Mouse (Mus musculus) brain, embryonic 14.5 days (tissue): ENCODE measurements around the gene Prkg2. TPM values are rescaled to one million over a fixed set of nuclear protein-coding genes. Genes with fewer than 3 reads are reported as not detected.

Source experiments
- DNase-seq: peaks from one replicate; pipeline ENCODE4 v3.0.0-alpha.2; 2011; ENCODE audit warnings: low read depth
- CTCF ChIP-seq: fragments of 200-500 bp; IDR thresholded peaks from 2 replicates; pipeline ENCODE4 v1.5.1; 2012; ENCODE audit warnings: inconsistent platforms, mild to moderate bottlenecking, moderate library complexity, borderline replicate concordance; ENCODE audit not compliant: insufficient read depth, insufficient read length; ENCODE audit errors: extremely low read depth
- POLR2A ChIP-seq: fragments of 200-500 bp; IDR thresholded peaks from 2 replicates; pipeline ENCODE4 v1.6.1; 2012; ENCODE audit warnings: mild to moderate bottlenecking, inconsistent platforms, borderline replicate concordance; ENCODE audit not compliant: poor library complexity, insufficient read depth, insufficient read length, severe bottlenecking; ENCODE audit errors: extremely low read depth
- polyA plus RNA-seq: library from polyadenylated mRNA; depleted of rRNA; stranded (reverse); fragments of >200 nt; gene quantifications from 2 replicates; pipeline ENCODE4 v1.2.3, GENCODE M21; 2012; rRNA removed

Gene Prkg2
- polyA plus RNA-seq, 1 experiment: 1.1 TPM

DNA sequence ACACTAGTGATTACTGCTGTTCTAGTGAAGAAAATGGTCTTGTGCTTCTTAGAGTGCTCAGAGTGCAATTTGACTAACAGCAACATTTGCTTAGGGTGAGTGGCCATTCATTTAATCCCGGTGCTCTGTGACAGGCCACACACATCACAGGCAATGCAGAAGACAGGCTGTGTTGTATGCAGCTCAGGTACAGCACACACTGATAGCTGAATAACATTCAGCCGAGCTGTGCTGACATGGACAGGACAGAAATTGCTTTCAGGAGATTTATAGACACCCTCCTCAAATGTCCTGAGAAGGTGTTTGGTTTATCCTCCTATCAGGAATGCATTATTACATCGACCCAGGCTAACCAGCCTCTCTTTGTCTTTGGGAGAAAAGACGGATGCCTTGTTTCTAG, 99.3 kb downstream of the Prkg2 start:
- no peak for DNase-seq
- TF ChIP-seq POLR2A (no peak), CTCF (no peak)

GRCm38 (mm10) chr5:98936650-98937049, 100.5 kb downstream of the Prkg2 start:
- TF ChIP-seq CTCF: no peak
- TF ChIP-seq POLR2A: no peak

GRCm38 (mm10) chr5:98935930-98936329, 101.2 kb downstream of the Prkg2 start:
- TF ChIP-seq CTCF (no peak), POLR2A (no peak)
- peak; percentile 50 for DNase-seq

More at GRCm38 (mm10) chr5:98936650-98937049, 100.5 kb downstream of the Prkg2 start:
- peak; percentile 28 for DNase-seq

DNA sequence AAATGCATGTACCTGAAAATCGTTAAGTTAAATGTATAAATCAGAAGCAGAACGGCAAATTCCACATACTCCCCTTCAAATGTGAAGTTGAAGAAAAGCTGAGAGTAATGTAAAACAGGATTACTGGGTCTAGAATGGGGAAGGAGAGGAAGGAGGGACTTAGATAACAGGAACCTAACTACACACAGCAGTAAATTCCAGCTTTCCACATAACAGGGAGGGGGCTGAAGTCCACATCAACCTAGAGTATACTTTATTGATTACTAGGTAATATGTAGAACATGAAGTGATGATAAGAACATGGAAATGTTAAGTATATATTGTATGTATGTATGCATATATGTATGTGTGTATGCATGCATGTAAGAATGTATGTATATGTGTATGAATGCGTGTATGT, 114.2 kb downstream of the Prkg2 start:
- TF ChIP-seq POLR2A (no peak), CTCF (no peak)
- no peak for DNase-seq

- DNase-seq: peak; percentile 71
- TF ChIP-seq POLR2A: no peak
- TF ChIP-seq CTCF: no peak
Measured at GRCm38 (mm10) chr5:98921608-98922007, 115.5 kb downstream of the Prkg2 start.

- TF ChIP-seq POLR2A: no peak
- TF ChIP-seq CTCF: no peak
- DNase-seq: no peak
Measured at GRCm38 (mm10) chr5:98918716-98919115, 118.4 kb downstream of the Prkg2 start.

DNA sequence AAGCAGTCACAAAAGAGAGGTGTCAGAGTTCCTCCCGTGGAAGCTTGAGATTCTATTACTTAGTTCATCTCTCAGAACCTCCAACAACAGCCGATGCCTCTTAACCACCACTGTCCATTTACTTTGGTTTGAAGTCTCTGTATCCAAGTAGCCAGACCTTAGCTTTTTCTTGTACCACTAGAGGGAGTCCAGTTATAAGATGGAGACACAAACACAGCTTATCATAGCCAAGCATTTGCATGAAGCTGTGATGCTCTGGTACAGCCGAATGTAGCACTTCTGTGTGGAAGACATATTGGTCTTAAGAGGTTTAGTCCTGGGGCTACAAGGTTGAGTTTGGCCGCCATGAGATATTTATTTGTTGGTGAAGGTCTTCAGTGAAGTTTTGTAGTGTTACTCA, 134.8 kb downstream of the Prkg2 start:
- TF ChIP-seq CTCF (peak; percentile 49; the same call in 1 of the 2 replicates), POLR2A (no peak)
- DNase-seq: peak; percentile 84

- DNase-seq: peak; percentile 54
- no peak for TF ChIP-seq CTCF
Measured at GRCm38 (mm10) chr5:98900926-98901325, 136.2 kb downstream of the Prkg2 start.

DNA sequence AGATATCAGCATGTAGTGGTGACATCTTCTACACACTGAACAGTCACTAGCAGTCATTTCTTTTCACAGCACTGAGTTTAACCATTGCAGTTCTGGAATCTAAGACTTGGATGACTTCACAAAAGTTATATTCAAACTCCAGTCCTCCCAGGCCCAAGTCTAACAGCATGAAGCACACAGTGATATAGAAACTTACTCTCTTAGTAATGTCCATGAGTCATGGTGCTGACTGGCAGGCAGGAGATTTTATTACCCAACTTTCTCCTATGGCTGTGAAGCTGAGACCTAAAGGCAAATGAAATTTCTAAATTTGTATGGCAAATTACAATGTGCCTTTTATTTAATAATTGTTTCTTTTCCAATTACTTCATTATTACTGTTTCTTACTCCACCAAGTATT, 139.2 kb downstream of the Prkg2 start:
- TF ChIP-seq POLR2A (no peak), CTCF (no peak)
- no peak for DNase-seq

GRCm38 (mm10) chr5:98894281-98894680, 142.9 kb downstream of the Prkg2 start:
- no peak for DNase-seq

DNA sequence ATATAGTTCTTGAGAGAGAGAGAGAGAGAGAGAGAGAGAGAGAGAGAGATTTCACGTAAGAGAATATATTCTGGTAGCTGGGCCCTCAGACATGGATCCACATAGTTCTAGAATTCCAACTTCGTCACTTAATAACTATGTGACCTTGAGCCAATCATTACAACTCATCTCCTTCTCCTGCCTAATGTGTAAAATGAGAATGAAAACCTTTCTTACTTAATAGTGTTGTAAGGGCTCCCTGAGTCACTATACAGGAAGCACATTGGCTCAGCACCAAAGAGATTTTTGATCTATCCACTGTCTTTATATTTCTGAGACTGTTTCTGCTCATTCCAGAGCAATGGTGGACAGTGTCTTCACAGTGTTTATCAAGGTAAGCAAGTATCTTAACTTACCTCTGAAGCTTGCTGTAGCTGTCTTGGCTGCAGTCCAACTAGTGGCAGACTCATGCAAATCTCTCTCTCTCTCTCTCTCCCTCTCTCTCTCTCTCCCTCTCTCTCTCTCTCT, 146.6 kb downstream of the Prkg2 start:
- TF ChIP-seq POLR2A: no peak
- no peak for TF ChIP-seq CTCF

More at GRCm38 (mm10) chr5:98894281-98894680, 142.9 kb downstream of the Prkg2 start:
- TF ChIP-seq POLR2A (no peak), CTCF (no peak)

DNA sequence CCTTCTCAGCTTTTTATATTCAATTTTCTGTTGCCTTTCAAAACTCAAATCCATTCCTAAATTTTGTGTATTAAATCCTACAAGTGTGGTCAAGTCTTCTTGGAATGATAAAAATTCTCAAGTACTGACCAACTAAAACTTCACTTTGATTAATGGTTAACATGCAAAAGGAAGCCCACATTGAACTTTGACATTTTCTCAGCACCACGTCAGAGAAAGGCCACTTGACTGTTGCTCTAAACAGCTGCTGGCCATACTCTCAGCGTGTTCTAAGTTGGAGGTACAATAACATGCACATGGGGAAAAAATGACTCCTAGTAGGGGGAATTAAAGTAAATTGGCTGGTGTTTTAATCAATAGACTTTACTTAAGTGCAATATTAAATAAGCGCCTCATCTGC, 155.1 kb downstream of the Prkg2 start:
- no peak for DNase-seq
- TF ChIP-seq POLR2A (no peak), CTCF (no peak)

More for the DNA sequence above, 146.6 kb downstream of the Prkg2 start:
- DNase-seq: peak; percentile 20

Other genes starting within 250 kb of the Prkg2 start
- 1.5 and 1.9 TPM in 2 replicates for gene Bmp3, start 182.9 kb downstream of the Prkg2 start, polyA plus RNA-seq